Mouse (Mus musculus): Measurements from ENCODE around the gene Mkln1. TPM values are rescaled to one million over a fixed set of nuclear protein-coding genes. Genes with fewer than 3 reads are reported as not detected.

Mkln1 gene
- polyA plus RNA-seq, 1 experiment from 2014 or later: 221 TPM

Other genes starting within 250 kb of the Mkln1 start
- 19.7 and 22.4 TPM in 2 replicates for gene Podxl, start 165.2 kb downstream of the Mkln1 start, polyA plus RNA-seq (2016; fragmentation: Nextera tagmentation; extraction: Ambion mirVana)

Data from midbrain, embryonic 10.5 days (tissue).